Mouse (Mus musculus) forebrain, embryonic 10.5 days (tissue): ENCODE data around the gene Mfsd6. TPM values are rescaled to one million over a fixed set of nuclear protein-coding genes. Genes with fewer than 3 reads are reported as not detected.

Source experiments
- DNase-seq: peaks from one replicate; pipeline ENCODE4 v3.0.0-alpha.2; 2017; ENCODE audit warnings: low spot score; ENCODE audit errors: extremely low spot score
- H3K27ac ChIP-seq: fragments of 300-500 bp; sonication (generic); 2 replicates; pipeline ENCODE4 v1.5.1; 2016; ENCODE audit warnings: mild to moderate bottlenecking
- H3K27me3 ChIP-seq: fragments of 300-500 bp; sonication (generic); 2 replicates; pipeline ENCODE4 v1.6.1; 2016; ENCODE audit warnings: mild to moderate bottlenecking; ENCODE audit not compliant: poor library complexity, severe bottlenecking
- H3K36me3 ChIP-seq: fragments of 300-500 bp; sonication (generic); replicated peaks from 2 replicates; pipeline ENCODE4 v1.6.1; 2016; ENCODE audit warnings: mild to moderate bottlenecking, moderate library complexity
- H3K4me1 ChIP-seq: fragments of 300-500 bp; sonication (generic); 2 replicates; pipeline ENCODE4 v1.6.1; 2016
- H3K4me3 ChIP-seq: fragments of 300-500 bp; sonication (generic); 2 replicates; pipeline ENCODE4 v1.5.1; 2016; ENCODE audit warnings: mild to moderate bottlenecking, moderate library complexity
- H3K9me3 ChIP-seq: fragments of 300-500 bp; sonication (generic); 2 replicates; pipeline ENCODE4 v1.6.1; 2016; ENCODE audit warnings: mild to moderate bottlenecking, moderate library complexity
- WGBS: fragments of 180-500 bp; shearing (Covaris S2); methylation state at CpG from one replicate; pipeline ENCODE4 v1.1.7; 2016; 5-methylcytosine and 5-hydroxymethylcytosine counted together
- polyA plus RNA-seq: library from polyadenylated mRNA; unstranded; fragments of >200 nt; fragmentation: Nextera tagmentation; extraction: Ambion mirVana; gene quantifications from 2 replicates; pipeline ENCODE4 v1.2.1, GENCODE M21; 2016

Gene Mfsd6
- 1.0 and 1.2 TPM in 2 replicates for polyA plus RNA-seq

GRCm38 (mm10) chr1:52727056-52727900 is at the start of gene Mfsd6:
Gene Mfsd6, minus strand, starts transcription at chr1:52727462.
- WGBS = 2% methylated on average over 63 of the region's 63 CpGs
- DNase-seq = peak; percentile 46
- peak within 1 kb of the TSS; percentile 87 for H3K4me3 ChIP-seq
- H3K27ac ChIP-seq = peak within 1 kb of the TSS; percentile 88
- peaks cover 13% of the 10 kb centered on the region for H3K4me1 ChIP-seq
- H3K9me3 ChIP-seq = no peaks in the 10 kb centered on the region
- no peaks in the 10 kb centered on the region for H3K36me3 ChIP-seq
- peaks cover 49% of the 10 kb centered on the region for H3K27me3 ChIP-seq

GRCm38 (mm10) chr1:52765176-52766111 is 38.2 kb upstream of the Mfsd6 start:
- no peaks in the 10 kb centered on the region for H3K9me3 ChIP-seq
- no peaks in the 10 kb centered on the region for H3K27me3 ChIP-seq
- no peak for DNase-seq
- no peaks in the 10 kb centered on the region for H3K4me1 ChIP-seq
- 81% methylated on average over 7 of the region's 7 CpGs for WGBS
- no peak overlapping the region for H3K27ac ChIP-seq
- H3K36me3 ChIP-seq = no peaks in the 10 kb centered on the region
- no peak overlapping the region for H3K4me3 ChIP-seq

- WGBS = 73% methylated on average over 4 of the region's 4 CpGs
Measured at GRCm38 (mm10) chr1:52763894-52764809, 36.9 kb upstream of the Mfsd6 start.

GRCm38 (mm10) chr1:52758174-52758573 is 30.9 kb upstream of the Mfsd6 start:
- 83% methylated on average over 1 of the region's 1 CpGs for WGBS
- Histone ChIP-seq H3K27me3 (no peaks in the 10 kb centered on the region), H3K4me3 (no peak overlapping the region), H3K4me1 (peaks cover 6% of the 10 kb centered on the region), H3K9me3 (no peaks in the 10 kb centered on the region), H3K36me3 (no peaks in the 10 kb centered on the region), H3K27ac (peak overlapping the region; percentile 51; the same call in 1 of the 2 replicates)
- DNase-seq = no peak

More at GRCm38 (mm10) chr1:52763894-52764809, 36.9 kb upstream of the Mfsd6 start:
- H3K9me3 ChIP-seq = no peaks in the 10 kb centered on the region
- H3K4me3 ChIP-seq = no peak overlapping the region
- DNase-seq = no peak
- H3K4me1 ChIP-seq = no peaks in the 10 kb centered on the region
- H3K27ac ChIP-seq = no peak overlapping the region
- no peaks in the 10 kb centered on the region for H3K36me3 ChIP-seq
- H3K27me3 ChIP-seq = no peaks in the 10 kb centered on the region

GRCm38 (mm10) chr1:52754331-52754730 is 27.1 kb upstream of the Mfsd6 start:
- no peak overlapping the region for H3K4me3 ChIP-seq
- no peak for DNase-seq
- no peaks in the 10 kb centered on the region for H3K27me3 ChIP-seq
- no peaks in the 10 kb centered on the region for H3K36me3 ChIP-seq
- 100% methylated on average over 1 of the region's 1 CpGs for WGBS
- H3K27ac ChIP-seq = no peak overlapping the region
- H3K4me1 ChIP-seq = peaks cover 6% of the 10 kb centered on the region
- no peaks in the 10 kb centered on the region for H3K9me3 ChIP-seq

GRCm38 (mm10) chr1:52753828-52754227 is 26.6 kb upstream of the Mfsd6 start:
- Histone ChIP-seq H3K27ac (no peak overlapping the region), H3K4me3 (no peak overlapping the region), H3K9me3 (no peaks in the 10 kb centered on the region), H3K4me1 (peaks cover 6% of the 10 kb centered on the region), H3K27me3 (no peaks in the 10 kb centered on the region), H3K36me3 (no peaks in the 10 kb centered on the region)
- DNase-seq = no peak
- 88% methylated on average over 2 of the region's 2 CpGs for WGBS

GRCm38 (mm10) chr1:52752706-52753105 is 25.4 kb upstream of the Mfsd6 start:
- no peak overlapping the region for H3K4me3 ChIP-seq
- no peaks in the 10 kb centered on the region for H3K27me3 ChIP-seq
- H3K36me3 ChIP-seq = no peaks in the 10 kb centered on the region
- no peak for DNase-seq
- no peak overlapping the region for H3K27ac ChIP-seq
- H3K4me1 ChIP-seq = no peaks in the 10 kb centered on the region
- 70% methylated on average over 3 of the region's 3 CpGs for WGBS
- H3K9me3 ChIP-seq = no peaks in the 10 kb centered on the region

- H3K4me1 ChIP-seq = no peaks in the 10 kb centered on the region
- H3K27ac ChIP-seq = no peak overlapping the region
- H3K36me3 ChIP-seq = no peaks in the 10 kb centered on the region
- no peak overlapping the region for H3K4me3 ChIP-seq
- WGBS = 80% methylated on average over 1 of the region's 1 CpGs
- no peaks in the 10 kb centered on the region for H3K27me3 ChIP-seq
- H3K9me3 ChIP-seq = no peaks in the 10 kb centered on the region
- no peak for DNase-seq
Measured at GRCm38 (mm10) chr1:52751634-52752033, 24.4 kb upstream of the Mfsd6 start.

- H3K36me3 ChIP-seq = no peaks in the 10 kb centered on the region
- no peaks in the 10 kb centered on the region for H3K9me3 ChIP-seq
- H3K27me3 ChIP-seq = no peaks in the 10 kb centered on the region
- no peak overlapping the region for H3K4me3 ChIP-seq
- H3K27ac ChIP-seq = no peak overlapping the region
- no peaks in the 10 kb centered on the region for H3K4me1 ChIP-seq
- no peak for DNase-seq
- 78% methylated on average over 1 of the region's 1 CpGs for WGBS
Measured at GRCm38 (mm10) chr1:52749978-52750377, 22.7 kb upstream of the Mfsd6 start.

GRCm38 (mm10) chr1:52748260-52748659 is 21.0 kb upstream of the Mfsd6 start:
- Histone ChIP-seq H3K27me3 (no peaks in the 10 kb centered on the region), H3K4me3 (no peak overlapping the region), H3K9me3 (no peaks in the 10 kb centered on the region), H3K36me3 (no peaks in the 10 kb centered on the region), H3K4me1 (no peaks in the 10 kb centered on the region), H3K27ac (no peak overlapping the region)
- DNase-seq = peak; percentile 34
- 29% methylated on average over 3 of the region's 3 CpGs for WGBS

GRCm38 (mm10) chr1:52742567-52742966 is 15.3 kb upstream of the Mfsd6 start:
- Histone ChIP-seq H3K27me3 (no peaks in the 10 kb centered on the region), H3K9me3 (no peaks in the 10 kb centered on the region), H3K4me1 (no peaks in the 10 kb centered on the region), H3K36me3 (no peaks in the 10 kb centered on the region), H3K27ac (no peak overlapping the region), H3K4me3 (no peak overlapping the region)
- no peak for DNase-seq
- 92% methylated on average over 5 of the region's 5 CpGs for WGBS

- no peak for DNase-seq
- WGBS = 90% methylated on average over 4 of the region's 4 CpGs
- H3K36me3 ChIP-seq = no peaks in the 10 kb centered on the region
Measured at GRCm38 (mm10) chr1:52734208-52734607, 6.9 kb upstream of the Mfsd6 start.

More at GRCm38 (mm10) chr1:52734208-52734607, 6.9 kb upstream of the Mfsd6 start:
- Histone ChIP-seq H3K27me3 (peaks cover 7% of the 10 kb centered on the region), H3K9me3 (no peaks in the 10 kb centered on the region), H3K4me3 (no peak overlapping the region), H3K4me1 (no peaks in the 10 kb centered on the region), H3K27ac (no peak overlapping the region)
